Mouse (Mus musculus) kidney, postnatal 0 days (tissue): Measurements from ENCODE around the gene Enah. TPM values are rescaled to one million over a fixed set of nuclear protein-coding genes. Genes with fewer than 3 reads are reported as not detected.

Source experiments
- ATAC-seq: fragments of 200-750 bp; cut with Nextera tagmentation; replicated peaks from 2 replicates; pipeline ENCODE4 v1.8.0; 2017; ENCODE audit warnings: low read depth, moderate number of reproducible peaks, moderate TSS enrichment, moderate library complexity; ENCODE audit not compliant: low FRiP score
- DNase-seq: peaks from one replicate; pipeline ENCODE4 v3.0.0-alpha.2; 2016; ENCODE audit warnings: low spot score
- H3K27ac ChIP-seq: fragments of 300-500 bp; sonication (generic); 2 replicates; pipeline ENCODE4 v1.5.1; 2014; ENCODE audit warnings: mild to moderate bottlenecking
- H3K27me3 ChIP-seq: fragments of 300-500 bp; sonication (generic); 2 replicates; pipeline ENCODE4 v1.6.1; 2014; ENCODE audit warnings: low read length, mixed read lengths; ENCODE audit not compliant: insufficient read depth
- H3K36me3 ChIP-seq: fragments of 300-500 bp; sonication (generic); 2 replicates; pipeline ENCODE4 v1.6.1; 2014; ENCODE audit warnings: low read length, mixed read lengths; ENCODE audit not compliant: insufficient read depth
- H3K4me1 ChIP-seq: fragments of 300-500 bp; sonication (generic); replicated peaks from 2 replicates; pipeline ENCODE4 v1.6.1; 2014; ENCODE audit warnings: antibody characterized with exemption, low read length, mixed read lengths; ENCODE audit not compliant: insufficient read depth
- H3K4me2 ChIP-seq: fragments of 300-500 bp; sonication (generic); 2 replicates; pipeline ENCODE4 v1.6.1; 2014; ENCODE audit warnings: mild to moderate bottlenecking, low read length, moderate library complexity, mixed read lengths
- H3K4me3 ChIP-seq: fragments of 300-500 bp; sonication (generic); replicated peaks from 2 replicates; pipeline ENCODE4 v1.5.1; 2014; ENCODE audit warnings: low read depth, low read length
- H3K9ac ChIP-seq: fragments of 300-500 bp; sonication (generic); 2 replicates; pipeline ENCODE4 v1.6.1; 2014; ENCODE audit warnings: low read depth, low read length
- H3K9me3 ChIP-seq: fragments of 300-500 bp; sonication (generic); replicated peaks from 2 replicates; pipeline ENCODE4 v1.6.1; 2016; ENCODE audit warnings: low read length, inconsistent platforms, mixed read lengths
- CTCF ChIP-seq: IDR thresholded peaks from 2 replicates; pipeline ENCODE4 v1.5.1; 2016; ENCODE audit warnings: antibody characterized with exemption, low read depth, mild to moderate bottlenecking, moderate library complexity
- WGBS: fragments of 180-500 bp; shearing (Covaris S2); extraction: QIAGEN DNeasy Blood & Tissue Kit; methylation state at CpG from one replicate; pipeline ENCODE4 v1.1.7; 2014; 5-methylcytosine and 5-hydroxymethylcytosine counted together
- polyA plus RNA-seq: library from polyadenylated mRNA; unstranded; fragments of >200 nt; fragmentation: Nextera tagmentation; extraction: Ambion mirVana; gene quantifications from 2 replicates; pipeline ENCODE4 v1.2.1, GENCODE M21; 2015

Enah gene
- polyA plus RNA-seq, 1 experiment from 2014 or later, result 9.6 TPM

DNA sequence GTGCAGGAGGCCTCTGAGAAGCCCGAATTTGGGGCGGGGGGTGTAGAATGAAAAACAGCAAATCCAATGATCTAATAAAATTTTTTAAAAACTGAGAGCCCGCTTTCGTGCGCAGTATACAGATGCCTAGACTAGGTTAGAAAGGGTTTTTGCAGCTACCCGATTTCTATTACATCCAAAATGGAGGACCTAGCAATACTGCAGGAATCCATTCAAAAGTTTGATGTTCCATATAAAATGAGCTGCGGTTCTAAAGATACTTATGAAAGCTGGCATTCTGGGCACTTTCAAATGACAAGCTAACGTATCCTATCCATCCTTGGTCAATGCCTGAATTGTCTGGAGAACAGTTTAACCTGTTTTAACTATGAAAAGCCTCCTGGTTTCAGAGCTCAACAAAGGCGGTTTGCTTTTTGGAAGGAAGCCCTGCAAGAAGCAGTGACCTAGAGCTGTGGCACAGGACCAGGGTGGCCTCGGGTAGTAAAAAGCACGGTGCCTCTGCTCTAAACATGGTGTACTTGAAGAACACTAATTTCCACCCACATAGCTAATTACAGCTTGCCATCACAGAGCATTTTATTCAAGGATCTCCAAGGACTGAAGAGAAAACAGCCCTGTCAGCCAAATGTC, 1.2 kb upstream of the Enah start:
- no peak overlapping the region for H3K9ac ChIP-seq
- 27% methylated on average over 11 of the region's 11 CpGs for WGBS
- no peak overlapping the region for H3K27ac ChIP-seq
- DNase-seq, result peak; percentile 18
- H3K27me3 ChIP-seq, result no peaks in the 10 kb centered on the region
- peak overlapping the region; percentile 91 for H3K4me2 ChIP-seq
- ATAC-seq, result no peak
- H3K4me1 ChIP-seq, result no peaks in the 10 kb centered on the region
- H3K36me3 ChIP-seq, result no peaks in the 10 kb centered on the region
- peak overlapping the region; percentile 74 for H3K4me3 ChIP-seq
- no peak for TF ChIP-seq CTCF
- no peaks in the 10 kb centered on the region for H3K9me3 ChIP-seq

DNA sequence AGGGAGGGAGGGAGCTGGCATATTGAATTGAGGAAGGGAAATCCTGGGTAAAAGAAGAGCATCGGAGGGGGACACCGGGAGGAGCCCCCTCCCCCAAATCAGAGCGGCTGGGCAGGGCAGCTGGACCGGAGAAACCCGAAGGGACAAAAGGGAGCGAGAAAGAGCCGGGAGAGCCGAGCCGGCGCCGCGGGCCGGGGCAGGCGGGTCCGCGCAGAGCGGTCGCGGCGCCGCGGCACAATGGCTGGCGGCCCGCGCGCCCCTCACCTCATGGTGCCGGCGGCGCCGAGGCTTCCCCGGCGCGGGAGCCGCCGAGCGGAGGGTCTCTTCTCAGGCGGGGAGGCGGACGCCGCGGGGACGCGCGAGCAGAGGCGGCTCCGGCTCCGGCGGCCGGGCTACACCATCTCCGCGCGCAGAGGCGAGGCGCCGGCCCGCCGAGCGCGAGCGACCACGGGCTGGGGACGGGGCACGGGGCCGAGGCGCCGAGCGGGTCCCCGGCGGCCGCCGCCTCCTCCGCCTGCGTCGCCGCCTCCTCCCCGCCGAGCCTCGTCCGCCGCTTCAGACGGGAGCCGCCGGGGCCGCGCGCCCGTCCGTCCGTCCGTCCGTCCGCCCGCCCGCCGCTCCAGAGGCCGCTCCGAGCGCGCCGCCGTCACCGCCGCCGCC, 394 bp downstream of the Enah start:
- H3K4me2 ChIP-seq, result peak overlapping the region; percentile 91
- no peaks in the 10 kb centered on the region for H3K36me3 ChIP-seq
- H3K4me1 ChIP-seq, result no peaks in the 10 kb centered on the region
- peak overlapping the region; percentile 85 for H3K27ac ChIP-seq
- ATAC-seq, result peak; percentile 67
- H3K9ac ChIP-seq, result peak overlapping the region; percentile 86
- no peaks in the 10 kb centered on the region for H3K27me3 ChIP-seq
- peak overlapping the region; percentile 74 for H3K4me3 ChIP-seq
- peak; percentile 41 for DNase-seq
- WGBS, result under 1% methylated on average over 38 of the region's 104 CpGs
- no peaks in the 10 kb centered on the region for H3K9me3 ChIP-seq
- TF ChIP-seq CTCF, result no peak

DNA sequence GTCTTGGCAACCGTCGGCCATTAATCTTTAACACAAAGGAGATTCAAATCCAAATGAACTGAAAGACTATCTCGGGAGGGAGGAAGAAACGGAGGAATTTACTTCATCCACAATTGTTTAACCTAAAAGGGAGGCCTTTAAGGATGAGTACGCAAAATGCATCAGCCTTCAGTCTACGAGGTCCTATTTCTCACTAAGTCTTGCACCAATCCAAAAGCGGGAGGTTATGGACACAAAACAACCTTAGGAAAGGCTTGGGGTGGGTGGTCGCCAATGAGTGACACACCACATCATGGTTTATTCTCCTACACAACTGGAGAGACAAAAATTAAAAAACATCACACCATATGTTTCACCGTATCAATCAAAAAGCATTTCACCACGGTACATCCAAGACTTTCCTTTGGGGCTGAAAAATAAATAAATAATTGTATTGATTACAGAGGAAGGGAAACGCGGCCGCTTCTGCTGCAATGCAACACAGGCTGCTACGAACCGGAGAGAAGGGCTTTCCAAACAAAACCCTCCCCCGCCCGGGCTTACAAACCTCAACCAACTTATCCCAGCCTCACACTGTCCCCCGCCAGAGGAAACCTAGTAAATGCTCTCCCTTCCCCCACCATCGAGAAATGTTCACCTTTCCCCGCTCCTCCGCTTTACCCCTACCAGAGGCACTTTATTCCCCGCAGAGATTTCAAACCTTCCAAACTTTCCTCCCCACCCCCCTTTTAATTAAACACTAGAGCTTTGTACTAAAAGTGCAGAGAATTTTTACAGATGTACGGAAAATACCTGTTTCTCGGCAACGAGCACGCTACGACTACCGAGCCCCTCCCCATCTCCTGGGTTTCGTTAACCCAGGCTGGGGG, 1.2 kb downstream of the Enah start:
- H3K27me3 ChIP-seq, result no peaks in the 10 kb centered on the region
- peak overlapping the region; percentile 74 for H3K4me3 ChIP-seq
- no peak for TF ChIP-seq CTCF
- H3K9me3 ChIP-seq, result no peaks in the 10 kb centered on the region
- peak overlapping the region; percentile 85 for H3K27ac ChIP-seq
- peak overlapping the region; percentile 86 for H3K9ac ChIP-seq
- no peaks in the 10 kb centered on the region for H3K4me1 ChIP-seq
- H3K36me3 ChIP-seq, result no peaks in the 10 kb centered on the region
- peak overlapping the region; percentile 91 for H3K4me2 ChIP-seq
- DNase-seq, result peak; percentile 80
- 2% methylated on average over 29 of the region's 29 CpGs for WGBS
- ATAC-seq, result no peak; the same call in 1 of the 2 replicates

DNA sequence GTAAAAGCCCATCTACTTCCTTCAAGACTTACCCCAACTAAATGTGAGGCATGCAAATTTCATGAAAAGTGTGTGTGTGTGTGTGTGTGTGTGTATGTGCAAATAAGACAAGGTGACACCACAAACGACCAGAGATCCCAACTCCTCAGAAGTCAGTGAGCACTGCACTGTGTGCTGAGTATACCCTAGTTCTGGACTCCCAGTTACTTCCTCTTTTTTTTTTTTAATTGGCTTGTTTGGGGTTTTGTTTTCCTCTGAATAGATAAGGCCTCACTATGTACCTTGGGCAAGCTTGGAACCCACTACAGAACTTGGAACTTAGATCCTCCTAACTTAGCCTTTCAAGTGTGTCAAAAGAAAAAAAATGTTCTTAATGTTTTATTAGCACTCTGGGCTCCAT, 14.0 kb downstream of the Enah start:
- no peak for ATAC-seq
- no peak for DNase-seq
- 61% methylated on average over 1 of the region's 1 CpGs for WGBS
- no peak for TF ChIP-seq CTCF
- Histone ChIP-seq H3K27me3 (no peaks in the 10 kb centered on the region), H3K4me2 (no peak overlapping the region), H3K36me3 (no peaks in the 10 kb centered on the region), H3K9me3 (no peaks in the 10 kb centered on the region), H3K27ac (no peak overlapping the region), H3K9ac (no peak overlapping the region), H3K4me1 (no peaks in the 10 kb centered on the region), H3K4me3 (no peak overlapping the region)

DNA sequence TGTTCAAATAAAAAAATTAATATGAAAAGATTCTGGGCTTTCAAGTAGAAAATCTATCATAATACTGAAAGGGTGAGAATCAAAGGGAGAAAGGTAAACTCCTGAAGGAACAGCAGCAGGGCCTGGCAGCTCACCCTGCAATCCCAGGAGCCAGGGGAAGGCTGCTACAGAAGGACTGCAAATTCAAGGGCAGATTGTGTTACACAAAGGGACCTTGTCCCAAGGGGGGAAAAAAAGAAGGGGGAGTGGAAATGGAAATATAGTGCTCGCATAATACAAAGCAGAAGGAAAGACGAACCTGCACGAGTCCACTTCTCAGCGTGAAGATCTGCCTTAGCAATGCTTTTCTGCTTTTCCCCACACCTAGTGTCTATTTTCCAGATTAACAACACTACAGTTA, 21.1 kb downstream of the Enah start:
- Histone ChIP-seq H3K9ac (no peak overlapping the region), H3K27me3 (no peaks in the 10 kb centered on the region), H3K4me3 (no peak overlapping the region), H3K4me2 (no peak overlapping the region), H3K4me1 (no peaks in the 10 kb centered on the region), H3K27ac (0 out of 2 replicates have a peak overlapping the region, but pooled peaks have one; percentile 1), H3K9me3 (no peaks in the 10 kb centered on the region), H3K36me3 (no peaks in the 10 kb centered on the region)
- ATAC-seq, result no peak
- WGBS, result 49% methylated on average over 4 of the region's 4 CpGs
- no peak for DNase-seq
- TF ChIP-seq CTCF, result no peak

DNA sequence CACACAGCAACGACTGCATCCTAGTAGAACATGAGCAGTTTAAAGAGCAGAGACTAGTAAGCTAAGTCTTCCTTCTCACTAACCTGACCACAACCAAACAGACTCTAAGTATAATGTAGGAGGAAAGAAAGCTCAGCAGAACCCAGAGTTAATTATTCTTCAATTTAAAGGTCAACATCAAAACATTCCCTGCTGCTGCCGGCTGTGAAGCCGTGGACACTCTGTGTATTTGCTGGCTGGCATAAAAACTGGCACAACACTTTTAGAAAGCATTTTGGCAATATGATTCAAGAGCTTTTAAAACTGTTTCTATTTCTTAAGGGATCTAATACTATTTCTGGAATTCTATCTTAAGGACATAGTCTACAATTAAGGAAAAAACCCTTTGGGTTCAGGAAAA, 22.0 kb downstream of the Enah start:
- H3K4me3 ChIP-seq, result no peak overlapping the region
- H3K4me2 ChIP-seq, result no peak overlapping the region
- 50% methylated on average over 3 of the region's 3 CpGs for WGBS
- no peak for TF ChIP-seq CTCF
- ATAC-seq (peak; percentile 43; the same call in 1 of the 2 replicates), DNase-seq (peak; percentile 36)
- H3K4me1 ChIP-seq, result no peaks in the 10 kb centered on the region
- no peaks in the 10 kb centered on the region for H3K27me3 ChIP-seq
- H3K9me3 ChIP-seq, result no peaks in the 10 kb centered on the region
- H3K36me3 ChIP-seq, result no peaks in the 10 kb centered on the region
- no peak overlapping the region for H3K9ac ChIP-seq
- H3K27ac ChIP-seq, result peak overlapping the region; percentile 42
